Mouse (Mus musculus): Measurements from ENCODE around the gene Rars2. TPM values are rescaled to one million over a fixed set of nuclear protein-coding genes. Genes with fewer than 3 reads are reported as not detected.

The Rars2 gene
- polyA plus RNA-seq, 1 experiment: 61.7 TPM

DNA sequence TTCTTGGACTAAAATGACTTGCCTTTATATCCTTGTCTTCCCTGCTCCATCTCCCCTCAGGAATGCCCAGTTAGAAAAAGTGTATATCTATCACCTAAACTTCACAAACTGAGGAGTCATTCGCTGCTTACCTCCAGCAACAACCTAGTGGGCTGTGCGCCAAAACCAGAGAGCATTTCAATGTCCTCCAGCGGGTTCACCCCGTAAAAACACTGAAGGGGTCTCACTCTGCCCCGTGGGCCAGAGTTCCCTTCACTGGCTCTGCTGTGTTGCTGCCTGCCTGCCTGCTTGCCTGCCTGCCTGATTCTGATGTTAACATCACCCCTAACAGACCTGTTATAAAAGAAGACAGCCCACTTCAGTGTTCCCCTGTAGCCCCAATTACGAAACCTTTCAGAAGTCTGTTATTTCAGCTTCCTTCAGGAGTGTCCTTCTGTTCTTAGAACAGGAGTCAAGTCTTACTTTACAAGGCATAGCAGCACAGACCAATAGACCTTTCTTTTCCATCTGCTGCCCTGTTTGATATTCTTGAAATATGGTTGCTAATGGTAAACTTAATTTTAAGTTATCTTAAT lies 1.1 kb upstream of the Rars2 start:
- Histone ChIP-seq H3K9me3 (replicated peaks; ENCODE audit: control insufficient read depth, insufficient read depth, low read length, poor library complexity, severe bottlenecking) (no peaks in the 10 kb centered on the region), H3K9ac (ENCODE audit: low read depth, poor library complexity, severe bottlenecking) (peak overlapping the region; percentile 80), H3K36me3 (ENCODE audit: control insufficient read depth, insufficient read depth, low read length, poor library complexity, severe bottlenecking) (peaks cover 7% of the 10 kb centered on the region), H3K4me1 (ENCODE audit: control insufficient read depth, insufficient read depth, low read length) (no peaks in the 10 kb centered on the region), H3K27me3 (ENCODE audit: control insufficient read depth, insufficient read depth, low read length, poor library complexity, severe bottlenecking) (no peaks in the 10 kb centered on the region), H3K4me3 (ENCODE audit: low read depth, low read length) (peak overlapping the region; percentile 21; the same call in 1 of the 2 replicates), H3K27ac (ENCODE audit: insufficient read depth, low read length) (no peak overlapping the region)
- no peak for TF ChIP-seq POLR2A (IDR thresholded peaks at IDR 0.05; ENCODE audit: insufficient read depth, low read length)
- no peak for TF ChIP-seq CTCF (IDR thresholded peaks at IDR 0.05; ENCODE audit: low read depth, low read length)
- TF ChIP-seq EP300 (IDR thresholded peaks at IDR 0.05; ENCODE audit: insufficient read depth, low read depth, low read length): no peak

GRCm38 (mm10) chr4:34615303-34615702 lies 546 bp downstream of the Rars2 start:
- Histone ChIP-seq H3K27me3 (ENCODE audit: control insufficient read depth, insufficient read depth, low read length, poor library complexity, severe bottlenecking) (no peaks in the 10 kb centered on the region), H3K9me3 (replicated peaks; ENCODE audit: control insufficient read depth, insufficient read depth, low read length, poor library complexity, severe bottlenecking) (no peaks in the 10 kb centered on the region), H3K36me3 (ENCODE audit: control insufficient read depth, insufficient read depth, low read length, poor library complexity, severe bottlenecking) (peaks cover 2% of the 10 kb centered on the region), H3K4me1 (ENCODE audit: control insufficient read depth, insufficient read depth, low read length) (no peaks in the 10 kb centered on the region), H3K9ac (ENCODE audit: low read depth, poor library complexity, severe bottlenecking) (peak overlapping the region; percentile 80), H3K4me3 (ENCODE audit: low read depth, low read length) (peak overlapping the region; percentile 98), H3K27ac (ENCODE audit: insufficient read depth, low read length) (no peak overlapping the region)
- TF ChIP-seq POLR2A (IDR thresholded peaks at IDR 0.05; ENCODE audit: insufficient read depth, low read length) (no peak), EP300 (IDR thresholded peaks at IDR 0.05; ENCODE audit: insufficient read depth, low read depth, low read length) (no peak), CTCF (IDR thresholded peaks at IDR 0.05; ENCODE audit: low read depth, low read length) (no peak)

GRCm38 (mm10) chr4:34616146-34616545 lies 1.4 kb downstream of the Rars2 start:
- peak overlapping the region; percentile 80 for H3K9ac ChIP-seq (ENCODE audit: low read depth, poor library complexity, severe bottlenecking)
- H3K36me3 ChIP-seq (ENCODE audit: control insufficient read depth, insufficient read depth, low read length, poor library complexity, severe bottlenecking): no peaks in the 10 kb centered on the region; the same call in 1 of the 2 replicates
- H3K4me1 ChIP-seq (ENCODE audit: control insufficient read depth, insufficient read depth, low read length): no peaks in the 10 kb centered on the region
- TF ChIP-seq CTCF (IDR thresholded peaks at IDR 0.05; ENCODE audit: low read depth, low read length): no peak
- no peak for TF ChIP-seq POLR2A (IDR thresholded peaks at IDR 0.05; ENCODE audit: insufficient read depth, low read length)
- no peak for TF ChIP-seq EP300 (IDR thresholded peaks at IDR 0.05; ENCODE audit: insufficient read depth, low read depth, low read length)
- H3K4me3 ChIP-seq (ENCODE audit: low read depth, low read length): peak overlapping the region; percentile 98
- no peaks in the 10 kb centered on the region for H3K27me3 ChIP-seq (ENCODE audit: control insufficient read depth, insufficient read depth, low read length, poor library complexity, severe bottlenecking)
- H3K9me3 ChIP-seq (replicated peaks; ENCODE audit: control insufficient read depth, insufficient read depth, low read length, poor library complexity, severe bottlenecking): no peaks in the 10 kb centered on the region
- no peak overlapping the region for H3K27ac ChIP-seq (ENCODE audit: insufficient read depth, low read length)

GRCm38 (mm10) chr4:34625556-34625955 lies 10.8 kb downstream of the Rars2 start:
- Histone ChIP-seq H3K9ac (ENCODE audit: low read depth, poor library complexity, severe bottlenecking) (no peak overlapping the region), H3K4me1 (ENCODE audit: control insufficient read depth, insufficient read depth, low read length) (no peaks in the 10 kb centered on the region), H3K4me3 (ENCODE audit: low read depth, low read length) (no peak overlapping the region), H3K9me3 (replicated peaks; ENCODE audit: control insufficient read depth, insufficient read depth, low read length, poor library complexity, severe bottlenecking) (no peaks in the 10 kb centered on the region), H3K27ac (ENCODE audit: insufficient read depth, low read length) (no peak overlapping the region), H3K27me3 (ENCODE audit: control insufficient read depth, insufficient read depth, low read length, poor library complexity, severe bottlenecking) (no peaks in the 10 kb centered on the region), H3K36me3 (ENCODE audit: control insufficient read depth, insufficient read depth, low read length, poor library complexity, severe bottlenecking) (peaks cover 14% of the 10 kb centered on the region)
- TF ChIP-seq EP300 (IDR thresholded peaks at IDR 0.05; ENCODE audit: insufficient read depth, low read depth, low read length) (no peak), POLR2A (IDR thresholded peaks at IDR 0.05; ENCODE audit: insufficient read depth, low read length) (no peak), CTCF (IDR thresholded peaks at IDR 0.05; ENCODE audit: low read depth, low read length) (no peak)

GRCm38 (mm10) chr4:34626401-34626800 lies 11.6 kb downstream of the Rars2 start:
- H3K36me3 ChIP-seq (ENCODE audit: control insufficient read depth, insufficient read depth, low read length, poor library complexity, severe bottlenecking): peaks cover 14% of the 10 kb centered on the region
- H3K4me3 ChIP-seq (ENCODE audit: low read depth, low read length): no peak overlapping the region
- no peaks in the 10 kb centered on the region for H3K4me1 ChIP-seq (ENCODE audit: control insufficient read depth, insufficient read depth, low read length)
- H3K9ac ChIP-seq (ENCODE audit: low read depth, poor library complexity, severe bottlenecking): no peak overlapping the region
- no peaks in the 10 kb centered on the region for H3K27me3 ChIP-seq (ENCODE audit: control insufficient read depth, insufficient read depth, low read length, poor library complexity, severe bottlenecking)
- H3K9me3 ChIP-seq (replicated peaks; ENCODE audit: control insufficient read depth, insufficient read depth, low read length, poor library complexity, severe bottlenecking): no peaks in the 10 kb centered on the region
- H3K27ac ChIP-seq (ENCODE audit: insufficient read depth, low read length): no peak overlapping the region
- TF ChIP-seq CTCF (IDR thresholded peaks at IDR 0.05; ENCODE audit: low read depth, low read length) (no peak), EP300 (IDR thresholded peaks at IDR 0.05; ENCODE audit: insufficient read depth, low read depth, low read length) (no peak), POLR2A (IDR thresholded peaks at IDR 0.05; ENCODE audit: insufficient read depth, low read length) (no peak)

- Histone ChIP-seq H3K36me3 (ENCODE audit: control insufficient read depth, insufficient read depth, low read length, poor library complexity, severe bottlenecking) (peaks cover 13% of the 10 kb centered on the region), H3K9me3 (replicated peaks; ENCODE audit: control insufficient read depth, insufficient read depth, low read length, poor library complexity, severe bottlenecking) (no peaks in the 10 kb centered on the region), H3K9ac (ENCODE audit: low read depth, poor library complexity, severe bottlenecking) (no peak overlapping the region), H3K4me3 (ENCODE audit: low read depth, low read length) (no peak overlapping the region), H3K27ac (ENCODE audit: insufficient read depth, low read length) (no peak overlapping the region), H3K4me1 (ENCODE audit: control insufficient read depth, insufficient read depth, low read length) (no peaks in the 10 kb centered on the region), H3K27me3 (ENCODE audit: control insufficient read depth, insufficient read depth, low read length, poor library complexity, severe bottlenecking) (no peaks in the 10 kb centered on the region)
- TF ChIP-seq EP300 (IDR thresholded peaks at IDR 0.05; ENCODE audit: insufficient read depth, low read depth, low read length) (no peak), CTCF (IDR thresholded peaks at IDR 0.05; ENCODE audit: low read depth, low read length) (no peak), POLR2A (IDR thresholded peaks at IDR 0.05; ENCODE audit: insufficient read depth, low read length) (no peak)
These were observed 15.2 kb downstream of the Rars2 start for GRCm38 (mm10) chr4:34629956-34630355.
